Mouse (Mus musculus) urinary bladder, adult 18-20 months (tissue): ENCODE data around the gene Numbl.

Experiments used
- DNase-seq, 2 experiments: peaks; one replicate each; pipeline ENCODE4 v3.0.0; 2022; ENCODE audit warnings: low spot score in 2 of 2, mixed read lengths in 2 of 2

Gene Numbl

GRCm38 (mm10) chr7:27323001-27323400 is 64.8 kb downstream of the Numbl start:
- DNase-seq = no peak

- no peak for DNase-seq
These were observed 65.9 kb downstream of the Numbl start for GRCm38 (mm10) chr7:27324161-27324560.

DNA sequence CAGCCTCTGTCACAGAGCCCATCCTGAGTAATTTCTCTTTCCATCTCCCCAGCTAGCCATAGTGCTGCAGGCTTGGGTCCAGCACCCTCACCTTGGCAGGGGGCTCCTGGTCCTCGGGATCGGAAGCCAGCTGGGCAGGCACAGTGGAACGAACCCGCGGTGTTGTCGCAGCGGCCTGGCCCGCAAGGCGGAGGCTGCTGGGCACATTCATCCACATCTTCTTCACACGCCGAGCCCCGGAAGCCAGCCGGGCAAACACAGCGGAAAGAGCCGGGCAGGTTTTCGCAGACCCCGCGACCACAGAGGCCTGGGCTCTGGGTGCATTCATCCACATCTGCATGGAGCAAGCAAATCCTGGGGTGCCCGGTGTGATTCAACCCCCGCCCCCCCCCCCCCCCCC is 66.7 kb downstream of the Numbl start:
- DNase-seq = no peak

DNA sequence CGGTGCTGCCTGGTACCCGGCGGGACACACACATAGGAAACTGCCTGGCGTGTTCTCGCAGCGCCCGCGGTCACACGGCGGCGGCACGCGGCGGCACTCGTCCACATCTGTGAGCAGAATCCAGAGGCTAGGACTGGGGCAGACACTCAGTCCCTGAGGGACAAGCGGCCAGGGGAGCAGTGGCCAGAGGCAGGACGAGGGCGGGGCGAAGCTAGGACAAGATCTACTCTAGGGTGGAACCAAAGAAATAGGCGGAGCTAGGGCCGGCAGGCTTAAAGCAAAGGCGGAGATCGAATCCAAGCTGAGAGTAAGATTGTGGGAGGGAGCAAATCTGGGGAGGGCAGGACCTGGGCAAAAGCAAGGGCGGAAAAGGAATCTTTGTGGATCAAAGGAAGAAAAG is 67.5 kb downstream of the Numbl start:
- DNase-seq = peak; percentile 62 to 73

DNA sequence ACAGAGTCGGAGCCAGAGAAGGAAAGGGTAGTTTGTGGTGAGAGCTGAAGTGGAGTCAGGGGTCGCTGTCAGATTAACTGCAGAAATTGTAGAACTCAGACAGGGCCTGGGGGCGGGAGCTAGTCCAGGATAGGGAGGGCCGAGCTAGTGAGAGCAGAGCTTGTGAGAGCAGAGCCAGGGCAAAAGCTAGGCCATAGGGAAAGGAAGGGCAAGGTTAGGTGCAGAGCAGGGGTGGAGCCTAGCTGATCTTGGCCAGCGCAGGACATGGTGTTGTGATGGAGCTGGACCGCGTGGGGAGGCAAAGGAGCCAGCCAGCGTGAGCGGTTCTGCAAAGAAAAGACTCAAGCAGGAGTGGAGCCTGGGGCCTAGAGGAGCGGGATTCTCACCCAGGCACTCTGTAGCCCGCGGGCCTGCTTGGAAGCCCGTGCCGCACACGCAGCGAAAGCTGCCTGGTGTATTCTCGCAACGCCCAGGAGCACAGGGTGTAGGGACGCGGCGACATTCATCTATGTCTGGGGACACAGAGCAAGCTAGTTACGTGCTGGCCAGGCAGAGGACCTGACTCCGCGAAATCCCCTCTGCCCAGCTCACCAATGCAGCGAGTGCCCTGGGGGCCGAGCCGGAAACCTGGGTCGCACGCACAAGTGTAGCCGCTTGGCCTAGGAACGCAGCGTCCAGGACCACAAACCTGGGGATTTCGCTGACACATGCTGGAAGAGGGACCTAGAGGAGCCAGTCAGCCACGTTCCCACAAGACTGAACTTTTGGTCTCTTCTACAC is 68.1 kb downstream of the Numbl start:
- DNase-seq = peak; percentile 30 to 58

- DNase-seq = no peak
These were observed 69.3 kb downstream of the Numbl start for GRCm38 (mm10) chr7:27327500-27327899.

DNA sequence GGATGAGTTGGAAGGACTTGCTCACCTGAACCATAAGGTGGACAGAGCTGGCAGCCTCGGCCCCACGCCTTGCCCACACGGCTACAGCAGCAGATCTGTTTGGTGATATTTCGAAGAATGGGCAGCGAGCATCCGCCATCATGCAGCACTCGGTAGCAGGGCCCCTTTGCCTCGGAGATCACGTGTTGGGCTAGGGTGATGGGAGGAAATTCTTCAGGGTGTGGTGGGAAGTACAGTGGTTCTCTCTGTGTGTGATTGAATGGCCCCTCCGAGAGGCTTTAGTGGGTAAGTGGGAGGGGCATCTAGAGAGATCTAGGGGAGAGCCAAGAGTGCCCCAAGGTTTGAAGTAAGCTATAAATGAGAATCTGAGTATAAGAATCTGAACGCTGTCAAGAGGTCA is 69.9 kb downstream of the Numbl start:
- DNase-seq = no peak

DNA sequence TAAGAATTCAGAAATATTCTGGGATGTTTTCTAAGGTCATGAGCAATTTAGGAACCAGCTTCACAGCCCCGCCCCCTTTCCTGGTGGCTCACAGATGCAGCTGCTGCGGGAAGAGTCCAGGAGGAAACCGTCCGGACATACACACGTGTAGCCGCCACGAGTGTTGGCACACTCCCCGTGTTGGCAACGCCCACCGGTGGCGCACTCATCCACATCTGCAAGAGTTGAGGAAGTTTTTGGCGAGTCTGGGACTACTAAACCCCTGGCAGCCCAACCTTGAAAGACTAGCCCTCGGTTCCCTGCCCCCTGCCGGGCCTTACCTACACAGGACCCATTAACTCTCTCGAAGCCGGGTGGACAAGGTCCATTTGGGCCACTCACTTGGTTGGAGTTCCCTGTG is 70.4 kb downstream of the Numbl start:
- DNase-seq = no peak

DNA sequence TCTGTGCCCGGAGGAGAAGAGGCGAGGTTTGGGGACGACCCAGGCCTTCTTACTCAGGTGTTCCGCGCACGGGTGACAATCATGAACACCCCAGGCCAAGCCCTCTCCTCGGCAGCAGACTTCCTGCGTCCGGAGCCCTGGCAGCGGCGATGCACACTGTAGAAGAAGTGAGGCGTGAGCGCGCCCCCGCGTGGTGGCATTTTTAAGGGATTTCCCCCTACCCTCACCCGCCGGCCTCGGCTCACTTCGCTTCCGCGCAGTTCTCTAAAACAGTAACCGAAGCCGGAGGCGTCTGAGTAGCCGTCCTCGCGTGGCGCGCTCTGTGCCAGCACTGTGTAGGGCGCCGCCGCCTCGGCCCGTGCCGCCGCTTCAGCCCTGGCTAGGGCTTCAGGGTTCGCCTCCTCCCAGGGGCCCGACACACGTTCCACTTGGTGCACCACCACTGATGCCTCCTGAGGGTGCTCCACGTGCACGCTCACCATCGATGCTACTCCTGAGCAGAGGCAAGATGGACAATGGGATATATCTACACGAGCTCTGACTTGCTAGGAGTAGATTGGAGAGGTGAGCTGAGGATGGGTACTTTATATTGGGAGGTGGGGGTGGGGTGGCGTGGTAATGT is 71.2 kb downstream of the Numbl start:
- peak; percentile 72 to 83 for DNase-seq

GRCm38 (mm10) chr7:27329981-27330380 is 71.7 kb downstream of the Numbl start:
- no peak for DNase-seq

- DNase-seq = peak; percentile 90 to 96
These were observed 72.7 kb downstream of the Numbl start for GRCm38 (mm10) chr7:27330709-27331540.

DNA sequence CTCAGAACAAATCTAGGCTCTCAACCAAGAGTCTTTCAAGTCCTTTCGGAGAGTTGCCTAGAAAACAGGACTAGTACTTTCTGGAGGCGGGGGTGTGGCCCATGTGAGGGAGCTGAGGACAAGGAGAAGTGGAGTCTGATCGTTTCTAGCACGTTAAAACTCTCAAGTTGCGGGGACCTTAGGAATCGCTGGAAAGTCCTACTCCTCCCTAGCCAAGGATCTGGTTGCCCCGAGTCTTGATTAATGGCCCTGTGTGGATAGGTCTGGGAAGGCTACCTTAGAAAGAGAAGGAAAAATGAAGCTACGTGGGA is 73.3 kb downstream of the Numbl start:
- DNase-seq = peak; percentile 48 to 60
